Mouse (Mus musculus): ENCODE results near the gene 1700012A03Rik. TPM values are rescaled to one million over a fixed set of nuclear protein-coding genes. Genes with fewer than 3 reads are reported as not detected.

The 1700012A03Rik gene
- polyA plus RNA-seq, 1 experiment: not detected

DNA sequence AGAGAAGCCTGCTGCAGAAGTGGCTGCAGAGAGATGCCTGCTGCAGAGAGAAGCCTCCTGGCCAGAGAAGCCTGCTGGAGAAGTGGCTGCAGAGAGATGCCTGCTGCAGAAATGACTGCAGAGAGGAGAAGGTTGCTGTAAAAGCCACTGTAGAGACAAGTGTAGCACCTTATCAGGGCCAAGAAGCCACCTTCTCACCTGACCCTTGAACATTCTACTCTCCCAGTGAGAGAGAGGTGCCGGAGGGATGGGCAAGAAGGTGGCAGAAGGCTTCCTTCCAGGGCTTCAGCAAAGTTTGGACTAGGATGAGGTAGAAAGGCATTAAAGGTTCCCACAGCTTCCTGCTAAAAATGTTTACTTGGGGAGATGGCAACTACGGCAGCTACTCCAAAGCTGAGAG lies 8.5 kb downstream of the 1700012A03Rik start:
- no peak for TF ChIP-seq CTCF (IDR thresholded peaks at IDR 0.05; ENCODE audit: control insufficient read depth, insufficient read depth, low read length)
- TF ChIP-seq POLR2A (IDR thresholded peaks at IDR 0.05; ENCODE audit: borderline replicate concordance, control insufficient read depth, low read depth, low read length): no peak
- H3K27ac ChIP-seq (ENCODE audit: control insufficient read depth, insufficient read depth, low read depth, low read length, poor library complexity): no peak overlapping the region
- WGBS: 85% methylated on average over 2 of the region's 2 CpGs
- H3K4me1 ChIP-seq (ENCODE audit: control insufficient read depth, insufficient read depth, low read length): no peaks in the 10 kb centered on the region
- no peak overlapping the region for H3K4me3 ChIP-seq (replicated peaks; ENCODE audit: control insufficient read depth, low read depth, low read length)

DNA sequence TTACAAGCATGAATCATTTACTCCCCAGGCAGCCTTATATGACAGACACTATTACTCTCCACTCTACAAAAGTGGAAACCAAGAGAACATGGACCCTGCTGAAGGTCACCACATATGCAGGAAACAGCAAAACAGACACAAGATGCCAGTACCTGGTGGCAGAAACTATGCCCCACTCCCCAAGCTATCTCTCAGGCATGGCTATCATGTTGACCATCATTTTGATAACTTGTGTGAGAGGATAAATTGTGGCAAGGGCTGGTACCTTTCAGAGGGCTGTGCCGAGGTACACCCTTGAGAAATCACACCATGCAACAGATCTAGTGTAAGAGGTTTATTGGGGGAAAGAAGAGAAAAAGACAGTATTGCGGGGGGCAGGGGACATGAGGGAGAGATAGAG lies 10.6 kb downstream of the 1700012A03Rik start:
- no peaks in the 10 kb centered on the region for H3K4me1 ChIP-seq (ENCODE audit: control insufficient read depth, insufficient read depth, low read length)
- H3K4me3 ChIP-seq (replicated peaks; ENCODE audit: control insufficient read depth, low read depth, low read length): no peak overlapping the region
- no peak overlapping the region for H3K27ac ChIP-seq (ENCODE audit: control insufficient read depth, insufficient read depth, low read depth, low read length, poor library complexity)
- TF ChIP-seq CTCF (IDR thresholded peaks at IDR 0.05; ENCODE audit: control insufficient read depth, insufficient read depth, low read length): no peak
- 75% methylated on average over 2 of the region's 2 CpGs for WGBS

DNA sequence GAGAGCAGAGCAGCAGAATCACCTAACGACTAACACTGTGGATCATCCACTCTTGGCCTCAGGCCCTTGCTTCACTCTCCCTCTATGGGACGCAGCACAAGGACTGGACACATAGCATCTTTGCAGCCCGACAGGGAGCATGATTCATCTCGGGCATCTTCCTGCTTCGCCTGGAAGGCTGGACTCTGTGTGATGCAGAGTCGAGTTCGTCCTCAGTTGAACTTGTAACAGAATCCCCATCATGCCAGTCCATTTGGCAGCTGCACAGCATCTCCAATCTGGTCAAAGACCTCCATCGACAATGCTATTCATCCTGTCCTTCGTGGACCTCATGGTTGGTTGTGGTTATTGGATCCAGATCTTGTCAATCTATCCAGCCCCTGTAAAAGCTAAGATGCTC lies 11.2 kb downstream of the 1700012A03Rik start:
- H3K27ac ChIP-seq (ENCODE audit: control insufficient read depth, insufficient read depth, low read depth, low read length, poor library complexity): no peak overlapping the region
- 72% methylated on average over 9 of the region's 9 CpGs for WGBS
- no peaks in the 10 kb centered on the region for H3K4me1 ChIP-seq (ENCODE audit: control insufficient read depth, insufficient read depth, low read length)
- TF ChIP-seq POLR2A (IDR thresholded peaks at IDR 0.05; ENCODE audit: borderline replicate concordance, control insufficient read depth, low read depth, low read length) (no peak), CTCF (IDR thresholded peaks at IDR 0.05; ENCODE audit: control insufficient read depth, insufficient read depth, low read length) (no peak)
- H3K4me3 ChIP-seq (replicated peaks; ENCODE audit: control insufficient read depth, low read depth, low read length): no peak overlapping the region

DNA sequence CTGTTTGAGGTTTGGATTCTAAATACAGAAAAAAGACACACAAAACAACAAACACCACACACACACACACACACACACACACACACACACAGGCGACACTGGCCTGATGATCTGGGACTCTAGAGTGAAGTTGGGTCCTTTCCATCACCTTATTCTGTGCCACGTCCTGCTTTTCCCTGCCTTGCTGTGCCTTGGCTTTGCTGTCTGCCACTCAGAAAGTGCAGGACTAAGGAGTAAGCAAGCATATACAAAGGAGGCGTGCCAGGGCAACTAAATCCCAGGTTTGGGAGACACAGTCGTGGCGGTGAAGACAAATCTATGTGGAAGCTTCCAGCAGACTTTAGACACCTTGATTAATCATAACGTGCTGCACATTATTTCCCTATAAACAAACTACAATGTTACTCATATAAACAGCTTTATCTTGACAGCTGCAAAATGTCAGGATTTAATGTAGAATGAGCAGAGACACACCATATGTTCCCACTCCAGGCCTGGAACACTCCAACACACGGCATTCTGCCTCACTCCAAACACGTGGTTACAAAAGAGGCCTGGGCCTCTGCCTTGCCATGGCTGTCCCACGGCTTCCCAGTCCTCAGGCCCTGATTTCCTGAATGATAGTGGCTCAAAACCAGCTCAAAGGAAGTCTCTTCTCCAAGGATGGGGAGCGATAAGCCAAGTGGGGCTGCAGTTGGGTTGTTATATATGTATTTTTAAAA lies 15.9 kb downstream of the 1700012A03Rik start:
- no peak for TF ChIP-seq CTCF (IDR thresholded peaks at IDR 0.05; ENCODE audit: control insufficient read depth, insufficient read depth, low read length)
- no peak for TF ChIP-seq POLR2A (IDR thresholded peaks at IDR 0.05; ENCODE audit: borderline replicate concordance, control insufficient read depth, low read depth, low read length)
- H3K4me3 ChIP-seq (replicated peaks; ENCODE audit: control insufficient read depth, low read depth, low read length): no peak overlapping the region
- 76% methylated on average over 10 of the region's 10 CpGs for WGBS
- no peaks in the 10 kb centered on the region for H3K4me1 ChIP-seq (ENCODE audit: control insufficient read depth, insufficient read depth, low read length)
- no peak overlapping the region for H3K27ac ChIP-seq (ENCODE audit: control insufficient read depth, insufficient read depth, low read depth, low read length, poor library complexity)

DNA sequence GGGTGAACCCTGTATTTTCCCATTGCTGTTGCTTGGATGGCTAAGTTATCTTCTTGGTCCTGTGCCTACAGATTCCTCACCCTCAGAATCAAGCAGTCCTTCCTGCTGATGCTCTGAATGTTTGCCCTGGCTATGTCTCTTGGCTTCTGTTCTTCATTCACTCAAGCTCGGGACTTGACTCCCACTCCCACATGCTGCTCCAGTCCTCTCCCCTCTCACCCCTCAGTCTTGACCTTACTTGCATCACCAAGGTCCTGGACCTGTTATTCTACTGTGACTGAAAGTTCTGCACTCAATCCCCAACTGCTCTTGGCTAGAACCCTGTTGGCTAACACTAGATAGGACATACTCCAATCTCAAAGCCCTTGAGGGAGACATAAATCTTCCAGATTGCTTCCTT lies 22.1 kb downstream of the 1700012A03Rik start:
- Histone ChIP-seq H3K4me3 (replicated peaks; ENCODE audit: control insufficient read depth, low read depth, low read length) (no peak overlapping the region), H3K4me1 (ENCODE audit: control insufficient read depth, insufficient read depth, low read length) (no peaks in the 10 kb centered on the region), H3K27ac (ENCODE audit: control insufficient read depth, insufficient read depth, low read depth, low read length, poor library complexity) (no peak overlapping the region)
- WGBS: 67% methylated on average over 1 of the region's 1 CpGs
- TF ChIP-seq POLR2A (IDR thresholded peaks at IDR 0.05; ENCODE audit: borderline replicate concordance, control insufficient read depth, low read depth, low read length) (no peak), CTCF (IDR thresholded peaks at IDR 0.05; ENCODE audit: control insufficient read depth, insufficient read depth, low read length) (no peak)

DNA sequence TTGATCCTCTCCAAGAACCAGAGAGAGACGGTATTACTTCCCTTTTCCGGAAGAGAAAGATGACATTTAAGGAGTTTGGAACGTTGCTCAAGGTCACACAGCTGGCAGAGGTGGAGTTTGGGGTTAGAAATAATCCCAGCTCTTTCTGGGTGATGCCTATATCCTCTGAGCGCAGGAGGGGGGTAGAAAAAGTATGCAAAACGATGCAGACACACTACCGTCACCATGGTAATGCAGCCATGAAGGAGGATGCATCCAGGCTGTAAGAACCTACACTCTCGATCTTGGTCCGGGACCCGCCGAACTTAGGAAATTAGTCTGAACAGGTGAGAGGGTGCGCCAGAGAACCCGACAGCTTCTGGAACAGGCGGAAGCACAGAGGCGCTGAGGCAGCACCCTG lies 43.3 kb downstream of the 1700012A03Rik start:
- H3K4me1 ChIP-seq (ENCODE audit: control insufficient read depth, insufficient read depth, low read length): no peaks in the 10 kb centered on the region
- 88% methylated on average over 12 of the region's 14 CpGs for WGBS
- H3K4me3 ChIP-seq (replicated peaks; ENCODE audit: control insufficient read depth, low read depth, low read length): no peak overlapping the region
- no peak overlapping the region for H3K27ac ChIP-seq (ENCODE audit: control insufficient read depth, insufficient read depth, low read depth, low read length, poor library complexity)
- TF ChIP-seq POLR2A (IDR thresholded peaks at IDR 0.05; ENCODE audit: borderline replicate concordance, control insufficient read depth, low read depth, low read length) (no peak), CTCF (IDR thresholded peaks at IDR 0.05; ENCODE audit: control insufficient read depth, insufficient read depth, low read length) (no peak)

DNA sequence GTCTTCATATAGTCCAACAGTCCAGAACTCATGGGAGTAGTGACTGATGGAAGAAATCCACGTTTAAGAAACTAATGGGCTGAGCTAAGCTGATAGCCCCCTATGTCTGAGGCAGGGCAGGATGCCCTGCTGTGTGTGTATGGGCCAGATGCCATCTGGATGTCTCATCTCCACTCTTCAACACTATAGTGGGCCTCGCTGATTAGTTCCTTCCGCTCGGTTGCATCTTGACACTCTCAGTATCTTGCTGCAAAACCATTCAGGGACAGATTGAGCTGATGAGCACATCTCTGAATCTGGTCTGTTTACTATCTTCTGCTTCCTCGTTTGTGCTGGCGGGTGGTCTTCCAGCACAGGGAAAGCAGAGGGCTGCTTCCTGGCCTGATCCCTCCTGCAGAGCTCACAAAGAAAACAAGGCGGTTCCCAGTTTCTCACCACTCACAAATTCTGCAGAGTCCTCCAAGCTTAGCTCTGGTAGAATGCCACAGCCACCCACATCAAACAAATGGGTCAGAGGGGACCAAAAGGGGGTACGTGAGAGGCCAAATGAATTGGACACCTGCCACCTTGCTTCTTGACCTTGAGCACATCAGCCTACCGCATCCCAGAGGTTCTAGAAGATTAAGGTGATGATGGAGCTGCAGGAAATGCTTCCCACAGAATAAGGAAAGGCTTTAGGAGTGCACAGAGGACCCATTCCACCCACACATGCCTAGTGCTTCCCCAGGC lies 55.7 kb downstream of the 1700012A03Rik start:
- 77% methylated on average over 9 of the region's 9 CpGs for WGBS
- Histone ChIP-seq H3K4me1 (ENCODE audit: control insufficient read depth, insufficient read depth, low read length) (no peaks in the 10 kb centered on the region), H3K4me3 (replicated peaks; ENCODE audit: control insufficient read depth, low read depth, low read length) (no peak overlapping the region), H3K27ac (ENCODE audit: control insufficient read depth, insufficient read depth, low read depth, low read length, poor library complexity) (no peak overlapping the region)
- TF ChIP-seq CTCF (IDR thresholded peaks at IDR 0.05; ENCODE audit: control insufficient read depth, insufficient read depth, low read length) (no peak), POLR2A (IDR thresholded peaks at IDR 0.05; ENCODE audit: borderline replicate concordance, control insufficient read depth, low read depth, low read length) (no peak)

Data from bone marrow, adult 2 months (tissue).